Mouse (Mus musculus): ENCODE measurements at regions not wholly inside any gene's neighbourhood (a gene's known extent, or its start where the extent isn't known, plus 50 kb on each side); places are given as distances from the start of the nearest gene placed in this dataset.

DNA sequence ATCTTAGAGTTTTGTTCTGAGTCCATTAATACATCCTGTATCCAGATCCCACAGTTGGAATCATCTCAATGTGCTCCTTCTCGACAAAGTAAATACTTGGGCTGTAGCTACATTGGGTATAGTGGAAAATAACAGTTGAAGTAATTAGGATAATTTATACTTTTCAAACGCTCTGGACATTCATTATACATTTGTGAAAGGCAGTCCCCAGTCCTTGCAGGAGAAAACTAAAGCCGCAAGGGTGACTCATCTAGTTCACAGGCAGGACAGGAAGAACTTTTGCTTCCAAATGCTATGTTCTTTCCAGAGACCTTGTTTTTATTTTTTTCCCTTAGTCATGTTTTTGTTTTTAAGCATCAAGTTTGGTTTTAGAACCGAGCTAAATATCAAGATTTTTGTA is 218.8 kb downstream of the Gpr37 start:
- DNase-seq (ENCODE audit: low spot score in 2 of 2) = no peak

DNA sequence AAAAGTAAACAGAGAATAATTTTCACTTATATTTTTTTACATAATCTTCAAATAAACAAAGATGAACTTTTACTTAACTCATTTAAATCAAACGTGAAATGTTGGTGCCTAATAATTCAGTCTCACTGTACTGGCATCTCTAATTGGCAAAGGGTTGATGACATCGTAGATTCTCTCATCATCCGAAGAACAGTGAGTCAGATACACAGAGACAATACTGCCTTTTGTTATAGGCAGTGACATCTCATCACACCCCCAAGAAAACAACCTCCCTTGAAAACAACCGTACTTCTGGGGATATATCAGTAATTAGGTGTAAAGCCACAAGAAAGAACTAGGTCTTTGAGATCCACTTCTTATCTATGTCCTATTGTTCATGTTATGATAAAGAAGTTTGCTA is 227.5 kb downstream of the Gpr37 start:
- no peak for DNase-seq (ENCODE audit: low spot score in 2 of 2)

DNA sequence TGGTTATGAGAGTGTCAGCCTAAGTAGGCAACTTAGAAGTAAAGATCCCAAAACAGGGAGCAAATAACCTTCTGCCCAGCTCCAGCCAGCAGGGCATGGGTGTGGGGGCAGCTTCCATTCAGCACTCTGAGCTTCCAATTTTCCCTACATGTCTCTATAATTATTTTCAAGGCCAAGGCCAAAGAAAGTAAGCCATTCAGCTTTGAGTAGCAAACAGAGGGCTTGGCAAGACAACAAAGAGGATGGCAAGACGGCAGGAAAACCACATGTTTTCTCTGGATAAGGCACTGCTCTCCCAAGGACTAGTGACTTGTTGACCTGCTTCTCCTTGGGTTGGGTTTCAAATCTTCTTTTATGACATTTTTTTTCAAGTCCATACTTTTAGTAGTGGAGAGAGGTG is 240.1 kb downstream of the Gpr37 start:
- no peak for DNase-seq (ENCODE audit: low spot score in 2 of 2)

DNA sequence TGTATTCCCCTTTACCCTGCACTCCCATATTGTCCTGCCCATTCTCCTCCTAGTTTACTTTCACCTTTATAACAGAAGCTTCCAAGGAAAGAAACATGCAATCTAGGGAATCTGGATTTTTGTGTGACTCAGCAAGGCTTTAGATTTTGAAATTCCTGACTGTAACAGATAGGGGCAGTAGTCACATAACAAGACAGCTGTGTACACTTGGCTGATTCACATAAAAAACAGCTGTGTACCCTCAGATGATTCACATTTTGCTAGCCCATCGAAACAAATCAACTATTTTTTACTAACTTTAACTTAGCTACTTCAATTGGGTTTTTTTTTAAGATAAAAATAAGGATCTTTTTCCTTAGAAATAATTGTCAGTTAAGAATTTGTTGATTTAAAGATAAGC is 240.6 kb downstream of the Gpr37 start:
- no peak for DNase-seq (ENCODE audit: low spot score in 2 of 2)

DNA sequence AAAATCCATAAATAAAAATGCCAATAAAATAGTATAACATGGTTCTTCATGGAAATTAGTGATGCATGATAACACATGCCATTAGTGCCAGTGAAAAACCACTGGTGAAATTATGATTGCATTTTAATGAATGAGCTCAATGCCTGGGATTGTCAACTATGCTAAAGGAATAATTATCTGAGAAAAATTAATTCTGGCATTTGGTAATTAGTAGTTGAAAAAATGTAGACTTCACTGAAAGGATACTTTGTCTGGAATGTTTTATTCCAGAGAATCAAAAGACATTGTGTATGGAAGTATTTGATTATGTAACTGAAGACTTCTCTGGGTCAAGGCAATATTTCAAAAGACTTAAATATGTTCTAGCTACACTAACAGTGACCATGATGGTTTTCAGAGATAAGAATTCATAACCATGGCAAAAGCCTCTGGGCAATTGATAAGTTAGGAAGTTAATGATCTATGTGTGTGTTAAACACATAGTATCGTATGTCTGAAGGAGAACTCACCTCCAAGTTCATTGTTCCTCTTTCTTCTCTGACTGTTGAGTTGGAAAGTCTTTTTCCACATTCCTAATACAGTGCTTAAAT is 245.1 kb downstream of the Gpr37 start:
- DNase-seq (ENCODE audit: low spot score in 2 of 2) = no peak

GRCm38 (mm10) chr6:25444092-25444491 is 246.4 kb downstream of the Gpr37 start:
- no peak for DNase-seq (ENCODE audit: low spot score in 2 of 2)

GRCm38 (mm10) chr6:25443681-25444080 is 246.8 kb downstream of the Gpr37 start:
- DNase-seq (ENCODE audit: low spot score in 2 of 2) = peak; percentile 57 to 81

GRCm38 (mm10) chr6:25442096-25442495 is 248.4 kb downstream of the Gpr37 start:
- no peak for DNase-seq (ENCODE audit: low spot score in 2 of 2)

- no peak for DNase-seq (ENCODE audit: low spot score in 2 of 2)
These were observed 252.7 kb downstream of the Gpr37 start for GRCm38 (mm10) chr6:25437875-25438274.

GRCm38 (mm10) chr6:25429047-25429446 is 261.5 kb downstream of the Gpr37 start:
- DNase-seq (ENCODE audit: low spot score in 2 of 2) = no peak

DNA sequence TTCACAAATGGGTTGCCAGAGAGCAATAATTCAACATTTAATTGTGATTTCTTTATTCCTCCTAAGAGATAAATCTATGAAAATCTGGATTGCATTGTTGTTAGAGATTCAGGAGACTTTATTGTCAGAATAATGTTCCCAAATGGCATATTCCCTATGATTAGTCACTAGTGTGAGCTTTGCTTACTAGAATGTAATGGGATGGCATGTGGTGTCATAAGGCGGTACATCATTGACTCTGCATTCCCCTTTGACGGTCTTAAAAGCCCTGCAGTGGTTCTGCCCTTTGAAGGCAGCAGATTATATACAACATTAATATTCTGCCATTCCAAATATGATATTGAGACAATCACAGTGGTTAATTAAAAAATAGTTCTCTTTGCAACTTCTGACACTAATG is 271.7 kb downstream of the Gpr37 start:
- DNase-seq (ENCODE audit: low spot score in 2 of 2) = no peak

- DNase-seq (ENCODE audit: low spot score in 2 of 2) = no peak
These were observed 300.7 kb downstream of the Gpr37 start for GRCm38 (mm10) chr6:25389841-25390240.
